Mouse (Mus musculus) retina, adult 2 months (tissue): ENCODE results near the gene Prr36.
A peak's percentile ranks its signal among the peaks of the same experiment; 100 is the strongest.
"Not testable (repeated sequence)": the region's sequence is repeated elsewhere in the genome, so short reads cannot be mapped to it uniquely, and the experiment has no call there.

Source experiments
- DNase-seq: peaks from one replicate; pipeline ENCODE4 v3.0.0-alpha.2; 2012; ENCODE audit warnings: low read depth, low spot score

Gene Prr36

GRCm38 (mm10) chr8:4216791-4217621 lies at the start of gene Prr36:
TSS of gene Prr36 (minus strand) at chr8:4217459.
- no peak for DNase-seq

- DNase-seq, result no peak
Measured at GRCm38 (mm10) chr8:4265160-4265914, 48.1 kb upstream of the Prr36 start.

GRCm38 (mm10) chr8:4263105-4263791 lies 46.0 kb upstream of the Prr36 start:
- DNase-seq, result no peak

GRCm38 (mm10) chr8:4259805-4260170 lies 42.5 kb upstream of the Prr36 start:
- DNase-seq, result no peak

GRCm38 (mm10) chr8:4259125-4259804 lies 42.0 kb upstream of the Prr36 start, which contains the start of gene Ctxn1:
TSS of gene Ctxn1 (minus strand) at chr8:4259274.
- peak; percentile 61 for DNase-seq

- no peak for DNase-seq
Measured at GRCm38 (mm10) chr8:4258678-4259077, 41.4 kb upstream of the Prr36 start.

GRCm38 (mm10) chr8:4258233-4258632 lies 41.0 kb upstream of the Prr36 start:
- DNase-seq, result no peak

GRCm38 (mm10) chr8:4257350-4257749 lies 40.1 kb upstream of the Prr36 start:
- DNase-seq, result no peak

GRCm38 (mm10) chr8:4256911-4257310 lies 39.7 kb upstream of the Prr36 start:
- no peak for DNase-seq

- not testable (repeated sequence) for DNase-seq
Measured at GRCm38 (mm10) chr8:4255471-4255870, 38.2 kb upstream of the Prr36 start.

- no peak for DNase-seq
Measured at GRCm38 (mm10) chr8:4254001-4254400, 36.7 kb upstream of the Prr36 start.

GRCm38 (mm10) chr8:4252934-4253841 lies 35.9 kb upstream of the Prr36 start, which contains the start of gene Snapc2:
TSS of gene Snapc2 (plus strand) at chr8:4253080.
- peak; percentile 87 for DNase-seq

GRCm38 (mm10) chr8:4252116-4252760 lies 35.0 kb upstream of the Prr36 start:
- no peak for DNase-seq

- no peak for DNase-seq
Measured at GRCm38 (mm10) chr8:4250306-4250970, 33.2 kb upstream of the Prr36 start.

- no peak for DNase-seq
Measured at GRCm38 (mm10) chr8:4249213-4249612, 32.0 kb upstream of the Prr36 start.

GRCm38 (mm10) chr8:4247951-4248540 lies 30.8 kb upstream of the Prr36 start, which contains the start of gene Tgfbr3l:
TSS of gene Tgfbr3l (plus strand) at chr8:4248214.
- DNase-seq, result no peak

GRCm38 (mm10) chr8:4247241-4247640 lies 30.0 kb upstream of the Prr36 start:
- no peak for DNase-seq

- DNase-seq, result no peak
Measured at GRCm38 (mm10) chr8:4245737-4246136, 28.5 kb upstream of the Prr36 start.

GRCm38 (mm10) chr8:4245061-4245460 lies 27.8 kb upstream of the Prr36 start:
- DNase-seq, result no peak
